Mouse (Mus musculus) ES-E14 (cell line): ENCODE results near the gene Nkain4. TPM values are rescaled to one million over a fixed set of nuclear protein-coding genes. Genes with fewer than 3 reads are reported as not detected.

Experiments used
- DNase-seq: peaks from one replicate; pipeline ENCODE4 v3.0.0-alpha.2; 2013; ENCODE audit warnings: low read depth, low spot score
- H3K27ac ChIP-seq: 2 replicates; pipeline ENCODE4 v1.5.1; 2012; ENCODE audit warnings: low read depth, mild to moderate bottlenecking, low read length, moderate library complexity, mixed read lengths; ENCODE audit not compliant: poor library complexity, insufficient read depth, severe bottlenecking
- H3K36me3 ChIP-seq: 2 replicates; pipeline ENCODE4 v1.6.1; 2012; ENCODE audit warnings: mild to moderate bottlenecking, low read length, moderate library complexity, mixed read lengths; ENCODE audit not compliant: control insufficient read depth, poor library complexity, insufficient read depth, severe bottlenecking
- H3K4me1 ChIP-seq, 2 experiments: fragments of 150-350 bp in 1 of 2; sonication (generic) in 1 of 2; 2 replicates each; pipeline ENCODE4 v1.6.1; 2012; ENCODE audit warnings: low read length in 2 of 2, mild to moderate bottlenecking in 1 of 2, mixed read lengths in 1 of 2; ENCODE audit not compliant: control insufficient read depth in 2 of 2, insufficient read depth in 2 of 2, poor library complexity in 1 of 2
- H3K4me3 ChIP-seq, 2 experiments: fragments of 150-350 bp in 1 of 2; sonication (generic) in 1 of 2; 2 replicates each; pipeline ENCODE4 v1.5.1; 2012; ENCODE audit warnings: low read length in 2 of 2, low read depth in 1 of 2, mild to moderate bottlenecking in 1 of 2, mixed read lengths in 1 of 2; ENCODE audit not compliant: insufficient read depth in 1 of 2, poor library complexity in 1 of 2, severe bottlenecking in 1 of 2
- H3K9ac ChIP-seq: 2 replicates; pipeline ENCODE4 v1.6.1; 2012; ENCODE audit warnings: low read depth, mild to moderate bottlenecking, low read length, mixed read lengths; ENCODE audit not compliant: poor library complexity, insufficient read depth, severe bottlenecking
- H3K9me3 ChIP-seq: fragments of 150-350 bp; sonication (generic); 2 replicates; pipeline ENCODE4 v1.6.1; 2012; ENCODE audit warnings: low read depth, mild to moderate bottlenecking, low read length; ENCODE audit not compliant: control insufficient read depth, insufficient read depth
- CHD2 ChIP-seq: IDR thresholded peaks from 2 replicates; pipeline ENCODE4 v1.6.1; 2014; ENCODE audit warnings: mild to moderate bottlenecking, low read depth, low read length, inconsistent platforms
- HCFC1 ChIP-seq: IDR thresholded peaks from 2 replicates; pipeline ENCODE4 v1.6.1; 2012; ENCODE audit warnings: low read length, inconsistent platforms, borderline replicate concordance; ENCODE audit not compliant: insufficient read depth
- MAFK ChIP-seq: IDR thresholded peaks from 2 replicates; pipeline ENCODE4 v1.6.1; 2014; ENCODE audit warnings: mild to moderate bottlenecking, low read depth, low read length, inconsistent platforms; ENCODE audit not compliant: insufficient read depth
- ZC3H11A ChIP-seq: IDR thresholded peaks from 2 replicates; pipeline ENCODE4 v1.6.1; 2012; ENCODE audit warnings: low read depth, mild to moderate bottlenecking, inconsistent platforms, low read length, borderline replicate concordance
- ZNF384 ChIP-seq: IDR thresholded peaks from 2 replicates; pipeline ENCODE4 v1.6.1; 2012; ENCODE audit warnings: low read depth, low read length, inconsistent platforms
- in situ Hi-C, 2 experiments: fragments of 600-800 bp; cut with MboI; formaldehyde crosslinking; loops; one replicate each; pipeline ENCODE4 v1.15.1; 2025; ENCODE audit warnings: low sequenced_read_pairs in 2 of 2, inconsistent platforms in 1 of 2; ENCODE audit not compliant: unreplicated experiment in 2 of 2
- total RNA-seq: library from RNA; depleted of rRNA; stranded (reverse); fragments of 300-350 nt; gene quantifications from 2 replicates; pipeline ENCODE4 v1.2.3, GENCODE M21; 2012

The Nkain4 gene
- total RNA-seq, 1 experiment, result 7.8 TPM

DNA sequence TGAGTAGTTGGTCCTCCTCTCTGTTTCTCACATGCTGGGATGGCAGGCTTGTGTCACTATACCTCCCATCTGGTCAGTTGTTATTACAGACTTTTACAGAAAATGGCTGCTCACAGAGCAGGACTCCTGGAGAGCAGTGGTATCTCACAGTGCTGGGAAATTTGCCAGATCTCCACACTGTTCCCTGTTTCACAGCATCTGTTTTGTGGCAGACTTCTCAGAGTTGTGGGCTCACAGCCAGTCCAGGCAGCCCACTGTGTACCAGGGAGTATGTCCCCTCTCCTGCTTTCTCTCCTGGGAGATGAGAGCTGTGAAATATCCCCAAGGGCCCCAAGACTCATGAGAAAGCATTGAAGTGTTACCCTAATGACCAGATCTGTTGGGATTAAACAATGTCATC lies 12.6 kb downstream of the Nkain4 start:
- H3K4me3 ChIP-seq, result no peak overlapping the region
- TF ChIP-seq ZNF384, result no peak
- TF ChIP-seq CHD2, result no peak
- TF ChIP-seq MAFK, result no peak
- TF ChIP-seq ZC3H11A, result no peak
- no peak for TF ChIP-seq HCFC1
- no peak overlapping the region for H3K27ac ChIP-seq
- no peak for DNase-seq
- H3K4me1 ChIP-seq, result no peaks in the 10 kb centered on the region
- in situ Hi-C loops, result no loop called here
- no peak overlapping the region for H3K9ac ChIP-seq
- no peaks in the 10 kb centered on the region for H3K36me3 ChIP-seq
- no peaks in the 10 kb centered on the region for H3K9me3 ChIP-seq

DNA sequence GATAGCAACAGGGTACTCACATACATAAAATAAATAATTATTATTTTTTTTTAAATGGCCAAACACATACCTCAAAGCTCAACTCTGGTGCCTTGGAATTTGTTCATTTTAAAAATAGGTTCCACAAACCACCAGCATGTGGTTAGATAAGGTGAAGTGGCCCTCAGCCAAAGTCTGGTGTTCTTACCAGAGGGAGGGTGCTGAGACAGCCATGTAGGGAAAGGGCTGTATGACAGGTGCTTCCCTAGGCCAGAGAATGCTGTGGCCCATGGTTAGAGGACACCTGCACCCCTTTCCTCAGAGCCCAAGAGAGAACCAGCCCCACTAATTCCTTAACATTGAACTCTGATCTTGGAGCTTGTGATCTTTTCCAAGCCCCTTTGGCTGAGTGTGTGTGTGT lies 14.3 kb downstream of the Nkain4 start:
- no peak overlapping the region for H3K9ac ChIP-seq
- in situ Hi-C loops, result no loop called here
- no peak for TF ChIP-seq ZC3H11A
- H3K4me3 ChIP-seq, result no peak overlapping the region
- no peak overlapping the region for H3K27ac ChIP-seq
- no peaks in the 10 kb centered on the region for H3K36me3 ChIP-seq
- no peak for DNase-seq
- no peaks in the 10 kb centered on the region for H3K4me1 ChIP-seq
- H3K9me3 ChIP-seq, result no peaks in the 10 kb centered on the region

DNA sequence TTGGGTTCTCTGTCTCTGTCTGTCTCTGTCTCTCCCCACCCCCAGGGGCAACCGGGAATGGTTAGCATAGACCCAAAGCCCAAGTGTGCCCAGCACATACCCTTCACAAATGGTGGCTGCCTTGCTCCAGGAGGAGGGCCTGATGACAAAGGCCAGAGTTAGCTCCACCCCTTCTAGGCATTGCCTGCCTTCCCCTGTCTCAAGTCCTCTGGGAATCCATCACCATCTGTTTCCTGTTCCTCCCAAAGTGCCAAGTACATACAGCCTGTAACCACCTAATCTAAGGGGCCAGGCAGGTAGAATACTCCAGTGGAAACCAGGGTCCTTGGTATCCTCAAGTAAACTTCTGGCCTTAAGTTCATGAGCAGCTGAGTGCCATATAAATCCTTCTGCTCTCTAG lies 22.1 kb downstream of the Nkain4 start:
- H3K9me3 ChIP-seq, result no peaks in the 10 kb centered on the region
- no peak overlapping the region for H3K27ac ChIP-seq
- no peak for TF ChIP-seq CHD2
- no peak for TF ChIP-seq HCFC1
- TF ChIP-seq ZC3H11A, result no peak
- no peak for TF ChIP-seq ZNF384
- no peak for TF ChIP-seq MAFK
- no peak overlapping the region for H3K4me3 ChIP-seq
- no peaks in the 10 kb centered on the region for H3K36me3 ChIP-seq
- no peak overlapping the region for H3K9ac ChIP-seq
- in situ Hi-C loops, result no loop called here
- peaks cover 2 to 10% of the 10 kb centered on the region in 2 experiments; a peak in 2 of 4 replicates for H3K4me1 ChIP-seq
- DNase-seq, result no peak

DNA sequence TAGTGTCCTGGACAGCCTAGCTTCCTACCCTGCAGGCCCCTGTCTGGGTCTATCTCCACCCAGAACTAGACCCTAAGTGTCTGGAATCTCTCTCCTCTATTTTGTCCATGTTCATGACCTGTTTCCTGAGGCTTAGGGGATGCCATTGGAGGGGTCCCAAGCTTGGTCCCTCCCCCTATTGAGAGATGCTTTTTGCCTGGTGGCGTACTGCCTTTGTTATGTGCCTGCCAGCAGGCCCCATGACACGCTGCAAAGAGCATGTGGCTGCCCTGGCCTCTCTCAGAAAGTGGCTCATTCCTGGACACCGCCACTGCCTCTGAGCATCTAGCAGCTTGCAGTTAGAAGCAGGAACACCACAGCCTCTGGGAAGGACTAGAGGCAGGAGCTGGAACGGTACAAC lies 25.8 kb downstream of the Nkain4 start, which contains the start of gene Birc7:
Gene Birc7, plus strand, starts transcription at position 301 of the 400 bp plus-strand sequence.
- Histone ChIP-seq H3K27ac (no peak within 1 kb of the TSS), H3K9ac (no peak within 1 kb of the TSS), H3K4me3 (0 out of 4 replicates have a peak within 1 kb of the TSS, but pooled peaks of 1 of the 2 experiments have one; percentile 19), H3K9me3 (no peaks in the 10 kb centered on the region), H3K36me3 (no peaks in the 10 kb centered on the region), H3K4me1 (peaks cover 2 to 10% of the 10 kb centered on the region in 2 experiments; a peak in 2 of 4 replicates)
- no peak for DNase-seq
- in situ Hi-C loops, result no loop called here
- TF ChIP-seq MAFK, result no peak
- no peak for TF ChIP-seq ZNF384
- no peak for TF ChIP-seq CHD2
- TF ChIP-seq HCFC1, result no peak
- no peak for TF ChIP-seq ZC3H11A

DNA sequence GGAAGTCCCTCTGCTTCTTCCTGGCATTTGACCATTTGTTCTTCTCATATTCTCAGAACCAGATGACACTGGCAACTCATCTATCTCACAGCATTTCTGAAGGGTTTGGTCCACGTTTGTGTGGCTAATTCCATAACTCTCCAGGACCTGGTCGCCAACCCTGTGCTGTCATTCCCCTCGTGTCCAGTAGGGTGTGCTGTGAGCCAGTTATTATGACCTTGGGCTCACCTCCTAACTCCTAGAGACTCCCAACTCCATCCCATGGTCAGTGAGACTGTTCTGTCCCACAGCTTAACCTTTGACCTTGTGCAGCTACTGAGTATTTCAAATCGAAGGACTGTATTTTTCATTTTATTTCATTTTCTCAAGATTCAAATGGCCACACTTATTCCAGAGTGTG lies 29.3 kb downstream of the Nkain4 start:
- no peak for TF ChIP-seq MAFK
- TF ChIP-seq ZC3H11A, result peak; percentile 50; the same call in 1 of the 2 replicates
- no peak for TF ChIP-seq HCFC1
- TF ChIP-seq CHD2, result no peak
- TF ChIP-seq ZNF384, result no peak
- DNase-seq, result peak; percentile 46
- Histone ChIP-seq H3K27ac (no peak overlapping the region), H3K4me1 (peaks cover 0 to 3% of the 10 kb centered on the region in 2 experiments; a peak in 1 of 4 replicates), H3K9ac (no peak overlapping the region), H3K36me3 (no peaks in the 10 kb centered on the region), H3K9me3 (no peaks in the 10 kb centered on the region), H3K4me3 (no peak overlapping the region)
- in situ Hi-C loops, result no loop called here
